Mouse (Mus musculus) T-cell, adult 2 months (primary cell): ENCODE measurements around the gene Tecrl.

ENCODE experiments used
- DNase-seq: peaks from one replicate; pipeline ENCODE4 v3.0.0; 2022; ENCODE audit warnings: low spot score

The Tecrl gene

GRCm38 (mm10) chr5:83354846-83355561, at the start of gene Tecrl:
Gene Tecrl (minus strand): TSS chr5:83355195.
- no peak for DNase-seq

GRCm38 (mm10) chr5:83385021-83385420, 30.0 kb upstream of the Tecrl start:
- no peak for DNase-seq

GRCm38 (mm10) chr5:83351615-83352014, 3.4 kb downstream of the Tecrl start:
- DNase-seq: no peak

GRCm38 (mm10) chr5:83339144-83339543, 15.9 kb downstream of the Tecrl start:
- no peak for DNase-seq

GRCm38 (mm10) chr5:83267148-83267776, 87.7 kb downstream of the Tecrl start:
- no peak for DNase-seq

GRCm38 (mm10) chr5:83260059-83260458, 94.9 kb downstream of the Tecrl start:
- no peak for DNase-seq

GRCm38 (mm10) chr5:83254141-83254540, 100.9 kb downstream of the Tecrl start:
- no peak for DNase-seq

GRCm38 (mm10) chr5:83238848-83239452, 116.0 kb downstream of the Tecrl start:
- DNase-seq: no peak
